Mouse (Mus musculus): ENCODE data around the gene R3hdm4. TPM values are rescaled to one million over a fixed set of nuclear protein-coding genes. Genes with fewer than 3 reads are reported as not detected.

Gene R3hdm4
- polyA plus RNA-seq, 1 experiment from 2014 or later: 104 TPM

Small RNA genes lying within 50 kb of the gene (microRNA-seq; reads per million reads assigned to microRNA genes)
- gene Mir6910 (ENCODE audit: borderline number of aligned reads): not detected

Other genes starting within 250 kb of the R3hdm4 start
- gene Cdc34, start 239.0 kb downstream of the R3hdm4 start, polyA plus RNA-seq (2014; fragmentation: Nextera tagmentation; extraction: Ambion mirVana): 213 and 236 TPM in 2 replicates
- 0.16 and 0.45 TPM in 2 replicates for gene Gzmm, start 232.2 kb downstream of the R3hdm4 start, polyA plus RNA-seq (2014; fragmentation: Nextera tagmentation; extraction: Ambion mirVana)
- 992 and 1,001 TPM in 2 replicates for gene Bsg, start 216.7 kb downstream of the R3hdm4 start, polyA plus RNA-seq (2014; fragmentation: Nextera tagmentation; extraction: Ambion mirVana)
- not detected in 2 replicates for gene Hcn2, start 204.6 kb downstream of the R3hdm4 start, polyA plus RNA-seq (2014; fragmentation: Nextera tagmentation; extraction: Ambion mirVana)
- 36.5 and 41.5 TPM in 2 replicates for gene Polrmt, start 174.6 kb downstream of the R3hdm4 start, polyA plus RNA-seq (2014; fragmentation: Nextera tagmentation; extraction: Ambion mirVana)
- 0.23 TPM in 1 of 2 replicates, not detected in the other for gene Fgf22, start 166.1 kb downstream of the R3hdm4 start, polyA plus RNA-seq (2014; fragmentation: Nextera tagmentation; extraction: Ambion mirVana)
- 105 and 119 TPM in 2 replicates for gene Rnf126, start 154.3 kb downstream of the R3hdm4 start, polyA plus RNA-seq (2014; fragmentation: Nextera tagmentation; extraction: Ambion mirVana)
- 1.8 and 2.6 TPM in 2 replicates for gene Fstl3, start 143.9 kb downstream of the R3hdm4 start, polyA plus RNA-seq (2014; fragmentation: Nextera tagmentation; extraction: Ambion mirVana)
- gene Prss57, start 130.2 kb downstream of the R3hdm4 start, polyA plus RNA-seq (2014; fragmentation: Nextera tagmentation; extraction: Ambion mirVana): 1.5 and 1.7 TPM in 2 replicates
- 27.6 and 28.6 TPM in 2 replicates for gene Palm, start 127.6 kb downstream of the R3hdm4 start, polyA plus RNA-seq (2014; fragmentation: Nextera tagmentation; extraction: Ambion mirVana)
- 0.69 and 1.5 TPM in 2 replicates for gene Misp, start 100.2 kb downstream of the R3hdm4 start, polyA plus RNA-seq (2014; fragmentation: Nextera tagmentation; extraction: Ambion mirVana)
- 329 and 336 TPM in 2 replicates for gene Ptbp1, start 66.8 kb downstream of the R3hdm4 start, polyA plus RNA-seq (2014; fragmentation: Nextera tagmentation; extraction: Ambion mirVana)
- 50.9 and 52.4 TPM in 2 replicates for gene Prtn3, start 46.7 kb downstream of the R3hdm4 start, polyA plus RNA-seq (2014; fragmentation: Nextera tagmentation; extraction: Ambion mirVana)
- gene Plppr3, start 46.6 kb downstream of the R3hdm4 start, polyA plus RNA-seq (2014; fragmentation: Nextera tagmentation; extraction: Ambion mirVana): 17.6 and 20.9 TPM in 2 replicates
- gene Elane, start 35.0 kb downstream of the R3hdm4 start, polyA plus RNA-seq (2014; fragmentation: Nextera tagmentation; extraction: Ambion mirVana): 11.1 and 11.8 TPM in 2 replicates
- not detected in 2 replicates for gene Cfd, start 30.4 kb downstream of the R3hdm4 start, polyA plus RNA-seq (2014; fragmentation: Nextera tagmentation; extraction: Ambion mirVana)
- gene Med16, start 12.3 kb downstream of the R3hdm4 start, polyA plus RNA-seq (2014; fragmentation: Nextera tagmentation; extraction: Ambion mirVana): 32.6 and 37.4 TPM in 2 replicates
- 7.4 TPM in 1 of 2 replicates, not detected in the other for gene Gm26602, start 10.4 kb downstream of the R3hdm4 start, polyA plus RNA-seq (2014; fragmentation: Nextera tagmentation; extraction: Ambion mirVana)
- 0.66 and 0.75 TPM in 2 replicates for gene Kiss1r, start 4.2 kb downstream of the R3hdm4 start, polyA plus RNA-seq (2014; fragmentation: Nextera tagmentation; extraction: Ambion mirVana)
- 10.8 and 12.4 TPM in 2 replicates for gene Arid3a, start 5.8 kb upstream of the R3hdm4 start, polyA plus RNA-seq (2014; fragmentation: Nextera tagmentation; extraction: Ambion mirVana)
- 164 and 171 TPM in 2 replicates for gene Wdr18, start 38.9 kb upstream of the R3hdm4 start, polyA plus RNA-seq (2014; fragmentation: Nextera tagmentation; extraction: Ambion mirVana)
- 0.10 and 0.14 TPM in 2 replicates for gene Grin3b, start 49.5 kb upstream of the R3hdm4 start, polyA plus RNA-seq (2014; fragmentation: Nextera tagmentation; extraction: Ambion mirVana)
- gene Tmem259, start 63.1 kb upstream of the R3hdm4 start, polyA plus RNA-seq (2014; fragmentation: Nextera tagmentation; extraction: Ambion mirVana): 14.9 and 20.2 TPM in 2 replicates
- 115 and 124 TPM in 2 replicates for gene Cnn2, start 67.4 kb upstream of the R3hdm4 start, polyA plus RNA-seq (2014; fragmentation: Nextera tagmentation; extraction: Ambion mirVana)
- 7.7 and 8.6 TPM in 2 replicates for gene Abca7, start 75.3 kb upstream of the R3hdm4 start, polyA plus RNA-seq (2014; fragmentation: Nextera tagmentation; extraction: Ambion mirVana)
- gene Arhgap45, start 95.4 kb upstream of the R3hdm4 start, polyA plus RNA-seq (2014; fragmentation: Nextera tagmentation; extraction: Ambion mirVana): 29.0 and 29.4 TPM in 2 replicates
- 239 and 256 TPM in 2 replicates for gene Polr2e, start 118.6 kb upstream of the R3hdm4 start, polyA plus RNA-seq (2014; fragmentation: Nextera tagmentation; extraction: Ambion mirVana)
- gene Gpx4, start 126.0 kb upstream of the R3hdm4 start, polyA plus RNA-seq (2014; fragmentation: Nextera tagmentation; extraction: Ambion mirVana): 761 and 762 TPM in 2 replicates
- gene Sbno2, start 184.4 kb upstream of the R3hdm4 start, polyA plus RNA-seq (2014; fragmentation: Nextera tagmentation; extraction: Ambion mirVana): 17.7 and 19.2 TPM in 2 replicates
- 25.1 and 33.5 TPM in 2 replicates for gene Stk11, start 194.6 kb upstream of the R3hdm4 start, polyA plus RNA-seq (2014; fragmentation: Nextera tagmentation; extraction: Ambion mirVana)
- gene Atp5d, start 217.4 kb upstream of the R3hdm4 start, polyA plus RNA-seq (2014; fragmentation: Nextera tagmentation; extraction: Ambion mirVana): 482 and 514 TPM in 2 replicates
- gene Cbarp, start 219.6 kb upstream of the R3hdm4 start, polyA plus RNA-seq (2014; fragmentation: Nextera tagmentation; extraction: Ambion mirVana): 2.8 and 3.1 TPM in 2 replicates
- gene Midn, start 227.1 kb upstream of the R3hdm4 start, polyA plus RNA-seq (2014; fragmentation: Nextera tagmentation; extraction: Ambion mirVana): 19.2 and 20.1 TPM in 2 replicates
- 22.5 and 25.1 TPM in 2 replicates for gene Cirbp, start 244.8 kb upstream of the R3hdm4 start, polyA plus RNA-seq (2014; fragmentation: Nextera tagmentation; extraction: Ambion mirVana)